Mouse (Mus musculus): Measurements from ENCODE around the gene Cnot6. TPM values are rescaled to one million over a fixed set of nuclear protein-coding genes. Genes with fewer than 3 reads are reported as not detected.

Cnot6 gene
- total and polyA plus RNA-seq, 2 experiments from 2014 or later: 32.0 to 32.7 TPM

DNA sequence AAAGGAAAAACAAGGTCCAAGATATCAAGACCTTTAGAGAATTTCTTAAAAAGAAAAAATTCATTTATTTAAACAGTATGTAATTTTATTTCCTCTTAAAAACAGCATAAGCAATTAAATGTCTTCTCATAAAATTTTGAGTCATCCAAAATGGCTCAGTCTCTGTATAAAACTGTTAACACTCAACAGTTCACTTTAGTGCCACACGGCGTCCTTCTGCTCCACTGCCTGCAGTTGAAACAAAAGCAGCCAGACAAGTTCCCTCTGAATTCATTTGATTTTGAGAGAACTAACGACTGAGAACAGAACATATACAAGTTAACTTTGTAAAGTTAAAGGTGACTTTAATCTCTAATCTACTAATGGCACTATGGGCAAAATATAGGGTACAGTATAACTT is 39.1 kb downstream of the Cnot6 start:
- DNase-seq (ENCODE audit: low spot score) (no peak), ATAC-seq (no peak)
- H3K36me3 ChIP-seq (ENCODE audit: insufficient read depth, low read length): peaks cover 19% of the 10 kb centered on the region
- no peak overlapping the region for H3K4me3 ChIP-seq (ENCODE audit: low read length)
- H3K4me1 ChIP-seq (ENCODE audit: insufficient read depth, low read length): no peaks in the 10 kb centered on the region
- no peak overlapping the region for H3K27ac ChIP-seq
- H3K9me3 ChIP-seq (ENCODE audit: low read length): no peaks in the 10 kb centered on the region
- no peak overlapping the region for H3K9ac ChIP-seq (replicated peaks; ENCODE audit: low read length)
- peak; percentile 33 for TF ChIP-seq CTCF (IDR thresholded peaks at IDR 0.05; ENCODE audit: low read depth)
- H3K27me3 ChIP-seq (ENCODE audit: insufficient read depth, low read length): no peaks in the 10 kb centered on the region
- H3K4me2 ChIP-seq (ENCODE audit: low read depth, low read length): no peak overlapping the region
- WGBS: 69% methylated on average over 3 of the region's 3 CpGs

DNA sequence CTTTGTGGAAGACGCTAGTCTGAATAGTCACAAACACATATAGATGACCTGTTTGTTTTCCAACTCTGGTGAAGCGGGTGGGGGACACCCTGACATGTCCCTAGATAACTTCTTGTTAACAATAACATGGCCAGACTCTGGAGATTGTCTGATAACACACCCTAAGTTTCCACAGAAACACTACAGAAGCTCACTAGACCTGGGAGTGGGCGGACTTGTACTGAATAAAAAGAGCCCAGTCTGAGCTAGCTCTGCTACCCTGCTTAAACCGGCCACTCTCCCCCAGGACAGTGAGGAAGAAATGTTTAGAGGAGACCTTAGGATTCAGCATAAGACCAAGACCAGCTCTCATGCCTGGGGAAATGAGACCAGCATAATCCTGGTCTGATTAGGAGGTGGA is 47.1 kb downstream of the Cnot6 start:
- Histone ChIP-seq H3K27me3 (ENCODE audit: insufficient read depth, low read length) (no peaks in the 10 kb centered on the region), H3K9ac (replicated peaks; ENCODE audit: low read length) (no peak overlapping the region), H3K4me2 (ENCODE audit: low read depth, low read length) (no peak overlapping the region), H3K4me3 (ENCODE audit: low read length) (no peak overlapping the region), H3K36me3 (ENCODE audit: insufficient read depth, low read length) (no peaks in the 10 kb centered on the region), H3K27ac (no peak overlapping the region), H3K4me1 (ENCODE audit: insufficient read depth, low read length) (no peaks in the 10 kb centered on the region), H3K9me3 (ENCODE audit: low read length) (no peaks in the 10 kb centered on the region)
- DNase-seq (ENCODE audit: low spot score) (no peak), ATAC-seq (no peak)
- no peak for TF ChIP-seq CTCF (IDR thresholded peaks at IDR 0.05; ENCODE audit: low read depth)
- WGBS: 78% methylated on average over 4 of the region's 4 CpGs

DNA sequence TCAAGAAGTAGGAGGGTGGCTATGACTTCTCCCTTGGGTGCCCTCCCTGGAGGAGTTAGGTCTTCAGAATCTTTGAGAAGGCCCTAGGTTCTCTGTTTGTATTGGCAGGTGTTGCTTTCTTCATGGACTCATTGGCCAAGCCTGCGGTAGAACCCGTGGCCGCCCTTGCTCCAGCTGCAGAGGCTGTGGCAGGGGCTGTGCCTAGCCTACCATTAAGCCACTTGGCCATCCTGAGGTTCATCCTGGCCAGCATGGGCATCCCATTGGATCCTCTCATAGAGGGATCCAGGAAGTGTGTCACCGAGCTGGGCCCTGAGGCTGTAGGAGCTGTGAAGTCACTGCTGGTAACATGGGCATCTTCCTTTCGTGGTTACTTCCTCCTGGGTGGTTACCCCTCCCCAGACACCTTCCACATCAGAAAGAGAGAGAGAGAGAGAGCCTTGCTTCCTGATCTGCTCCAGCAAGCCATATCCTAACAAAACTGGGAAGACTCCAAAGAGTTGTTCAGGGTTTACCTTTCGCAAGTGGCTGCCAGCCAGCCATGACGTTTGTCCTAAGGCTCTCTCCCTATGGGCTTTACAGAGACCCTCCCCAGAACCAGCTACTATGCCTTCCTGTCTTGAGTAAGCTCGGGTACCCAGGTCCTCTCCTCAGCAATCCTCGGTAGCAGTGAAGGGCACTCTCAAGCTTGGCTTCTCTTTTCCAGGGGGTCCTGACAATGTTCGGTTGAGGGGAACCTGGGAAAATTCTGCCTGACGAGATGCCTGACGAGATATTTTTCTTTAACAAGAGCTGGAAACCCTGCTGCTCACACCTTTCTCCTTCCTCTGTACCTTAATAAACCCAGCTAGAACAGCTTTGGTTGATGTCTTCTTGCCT is 48.0 kb downstream of the Cnot6 start:
- WGBS: 78% methylated on average over 12 of the region's 12 CpGs
- no peak for TF ChIP-seq CTCF (IDR thresholded peaks at IDR 0.05; ENCODE audit: low read depth)
- Histone ChIP-seq H3K4me3 (ENCODE audit: low read length) (no peak overlapping the region), H3K9ac (replicated peaks; ENCODE audit: low read length) (no peak overlapping the region), H3K36me3 (ENCODE audit: insufficient read depth, low read length) (no peaks in the 10 kb centered on the region), H3K4me1 (ENCODE audit: insufficient read depth, low read length) (no peaks in the 10 kb centered on the region), H3K9me3 (ENCODE audit: low read length) (no peaks in the 10 kb centered on the region), H3K27me3 (ENCODE audit: insufficient read depth, low read length) (no peaks in the 10 kb centered on the region), H3K27ac (no peak overlapping the region), H3K4me2 (ENCODE audit: low read depth, low read length) (no peak overlapping the region)
- no peak for DNase-seq (ENCODE audit: low spot score)
- ATAC-seq: no peak

- DNase-seq (ENCODE audit: low spot score): no peak
These were observed 49.2 kb downstream of the Cnot6 start, which contains the start of gene Scgb3a1 for GRCm38 (mm10) chr11:49663310-49663709. Gene Scgb3a1 (plus strand): TSS chr11:49663610.

DNA sequence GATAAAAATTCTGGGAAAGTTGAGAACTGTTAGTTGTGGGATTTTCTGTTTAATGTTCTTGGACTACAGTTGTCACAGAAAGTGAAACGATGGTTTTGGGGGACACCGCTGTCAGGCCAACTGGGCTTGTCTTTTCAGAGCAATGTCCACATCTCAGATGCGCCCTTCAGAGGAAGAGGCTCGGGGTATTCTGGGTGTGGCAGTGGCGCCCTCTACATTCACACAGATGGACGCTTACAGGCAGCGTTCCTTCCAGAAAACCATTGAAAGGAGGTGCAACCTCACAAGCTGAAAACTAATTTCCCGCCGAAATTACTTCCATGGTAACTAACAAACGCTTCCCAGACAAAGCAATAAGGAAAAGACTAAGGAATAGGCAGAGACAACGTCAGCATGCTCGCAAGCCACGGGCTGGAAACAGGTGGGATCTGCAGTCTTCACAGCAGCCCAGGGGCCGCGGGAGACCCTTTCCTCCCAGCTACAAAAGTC is 50.2 kb downstream of the Cnot6 start:
- ATAC-seq (no peak), DNase-seq (ENCODE audit: low spot score) (no peak)
- Histone ChIP-seq H3K27me3 (ENCODE audit: insufficient read depth, low read length) (no peaks in the 10 kb centered on the region), H3K9me3 (ENCODE audit: low read length) (no peaks in the 10 kb centered on the region), H3K9ac (replicated peaks; ENCODE audit: low read length) (no peak overlapping the region), H3K4me3 (ENCODE audit: low read length) (no peak overlapping the region), H3K36me3 (ENCODE audit: insufficient read depth, low read length) (no peaks in the 10 kb centered on the region), H3K27ac (no peak overlapping the region), H3K4me1 (ENCODE audit: insufficient read depth, low read length) (no peaks in the 10 kb centered on the region), H3K4me2 (ENCODE audit: low read depth, low read length) (no peak overlapping the region)
- no peak for TF ChIP-seq CTCF (IDR thresholded peaks at IDR 0.05; ENCODE audit: low read depth)
- 56% methylated on average over 15 of the region's 15 CpGs for WGBS

More at GRCm38 (mm10) chr11:49663310-49663709, 49.2 kb downstream of the Cnot6 start, which contains the start of gene Scgb3a1:
- Histone ChIP-seq H3K36me3 (ENCODE audit: insufficient read depth, low read length) (no peaks in the 10 kb centered on the region), H3K4me3 (ENCODE audit: low read length) (no peak within 1 kb of the TSS), H3K9me3 (ENCODE audit: low read length) (no peaks in the 10 kb centered on the region), H3K9ac (replicated peaks; ENCODE audit: low read length) (no peak within 1 kb of the TSS), H3K27me3 (ENCODE audit: insufficient read depth, low read length) (no peaks in the 10 kb centered on the region), H3K4me2 (ENCODE audit: low read depth, low read length) (no peak within 1 kb of the TSS), H3K27ac (no peak within 1 kb of the TSS), H3K4me1 (ENCODE audit: insufficient read depth, low read length) (no peaks in the 10 kb centered on the region)
- TF ChIP-seq CTCF (IDR thresholded peaks at IDR 0.05; ENCODE audit: low read depth): no peak
- no peak for ATAC-seq
- WGBS: 81% methylated on average over 5 of the region's 5 CpGs

- Histone ChIP-seq H3K9me3 (ENCODE audit: low read length) (no peaks in the 10 kb centered on the region), H3K4me1 (ENCODE audit: insufficient read depth, low read length) (no peaks in the 10 kb centered on the region), H3K4me3 (ENCODE audit: low read length) (no peak overlapping the region), H3K27ac (no peak overlapping the region; the same call in 1 of the 2 replicates), H3K4me2 (ENCODE audit: low read depth, low read length) (no peak overlapping the region), H3K36me3 (ENCODE audit: insufficient read depth, low read length) (no peaks in the 10 kb centered on the region), H3K9ac (replicated peaks; ENCODE audit: low read length) (no peak overlapping the region), H3K27me3 (ENCODE audit: insufficient read depth, low read length) (no peaks in the 10 kb centered on the region)
- WGBS: 61% methylated on average over 7 of the region's 7 CpGs
- ATAC-seq: no peak
- no peak for TF ChIP-seq CTCF (IDR thresholded peaks at IDR 0.05; ENCODE audit: low read depth)
- DNase-seq (ENCODE audit: low spot score): no peak
These were observed 53.1 kb downstream of the Cnot6 start for GRCm38 (mm10) chr11:49659470-49659799.
